Mouse (Mus musculus) urinary bladder, postnatal 14 days (tissue): Measurements from ENCODE around the gene Brd7.
A peak's percentile ranks its signal among the peaks of the same experiment; 100 is the strongest.

Experiments used
- DNase-seq: peaks from one replicate; pipeline ENCODE4 v3.0.0; 2021; ENCODE audit warnings: low spot score

Gene Brd7

DNA sequence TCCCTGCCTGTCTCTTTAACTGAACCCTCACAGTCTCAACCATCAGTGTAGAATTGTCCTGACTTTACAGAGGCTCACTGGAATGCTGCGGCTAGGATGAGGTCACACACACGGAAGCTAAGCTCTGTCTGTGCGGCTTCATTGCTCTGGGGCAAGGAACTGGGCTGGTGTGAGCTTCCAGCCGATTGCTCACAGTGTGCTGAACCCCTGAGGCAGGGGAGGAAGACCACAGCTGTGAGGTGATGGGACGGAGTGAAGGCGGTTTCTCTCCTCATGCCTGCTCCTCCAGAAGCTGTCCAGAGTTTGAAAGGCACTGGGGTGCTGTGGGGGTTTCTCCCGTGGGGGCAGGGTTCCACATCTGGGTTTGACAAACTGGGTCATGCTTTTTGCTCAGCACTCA, 77.3 kb downstream of the Brd7 start:
- no peak for DNase-seq

DNA sequence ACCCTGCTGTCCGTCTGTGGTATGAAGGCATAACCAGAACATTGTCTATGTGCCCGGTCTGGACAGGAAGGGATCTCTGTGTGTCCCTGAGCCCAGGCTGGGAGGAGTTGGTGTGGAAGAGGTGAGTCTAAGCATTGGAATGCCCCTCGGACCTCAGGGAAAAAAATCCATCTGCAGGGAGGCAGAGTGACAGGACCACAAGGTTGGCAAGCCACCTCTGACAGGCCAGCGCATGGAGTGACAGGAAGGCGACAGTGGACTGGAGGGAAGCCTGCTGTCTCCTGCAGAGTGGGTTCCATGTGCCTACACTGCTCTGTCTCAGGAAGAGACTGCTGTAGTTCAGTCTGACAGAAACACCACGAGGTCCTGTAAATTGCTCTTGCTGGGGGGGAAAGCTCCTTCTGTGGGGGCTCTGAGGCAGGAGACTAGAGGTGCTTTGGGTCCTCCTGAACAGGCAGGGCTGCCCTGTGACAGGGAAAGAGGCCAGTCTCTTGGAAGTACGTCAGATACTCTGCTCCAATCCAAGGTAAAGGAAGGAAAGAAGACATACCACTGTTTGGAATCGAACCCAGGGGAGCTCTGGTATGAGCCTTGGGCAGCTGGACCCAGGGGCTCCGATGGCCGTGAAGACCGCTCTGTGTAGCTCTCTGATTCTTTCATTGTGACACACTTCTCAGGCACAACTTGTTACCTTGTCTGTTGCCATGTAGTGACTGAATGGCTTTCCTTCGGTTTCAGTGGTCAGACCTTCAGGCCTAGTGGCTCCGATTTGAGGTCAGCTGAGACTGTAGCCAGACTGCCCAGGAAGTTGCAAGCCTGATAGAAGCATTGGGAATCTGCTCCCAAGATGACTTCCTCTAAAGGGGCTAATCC, 78.5 kb downstream of the Brd7 start:
- DNase-seq = no peak

DNA sequence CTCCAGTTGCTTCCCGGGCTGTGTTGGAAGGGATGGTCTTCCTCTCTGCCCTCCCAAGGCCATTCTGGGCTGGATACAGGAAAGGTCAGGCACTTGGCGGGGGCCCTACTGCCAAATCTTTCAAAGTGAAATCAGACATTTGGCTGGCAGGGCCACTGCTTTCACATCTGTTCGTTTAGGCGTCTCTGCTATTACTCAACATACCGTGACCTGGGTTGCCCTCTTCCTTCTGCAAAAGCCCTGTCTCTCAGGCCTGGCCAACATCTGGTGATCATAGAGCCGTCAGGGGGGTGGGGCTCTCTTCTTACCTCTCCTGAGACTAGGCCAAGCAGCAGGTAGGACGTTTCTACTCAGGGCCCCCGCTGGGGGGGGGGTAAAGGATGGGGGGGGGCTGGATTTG, 79.3 kb downstream of the Brd7 start:
- peak; percentile 77 for DNase-seq
